Mouse (Mus musculus): Measurements from ENCODE around the gene Cluap1.

GRCm38 (mm10) chr16:3896046-3896445 is 12.6 kb upstream of the Cluap1 start:
- TF ChIP-seq CTCF (IDR thresholded peaks at IDR 0.05; ENCODE audit: low read depth, low read length) (no peak), EP300 (IDR thresholded peaks at IDR 0.05; ENCODE audit: insufficient read depth, low read depth, low read length) (no peak)
